Mouse (Mus musculus) heart, adult 9 months (tissue): Measurements from ENCODE around the gene Ppp1r3f.

Source experiments
- DNase-seq, 2 experiments: peaks; one replicate each; pipeline ENCODE4 v3.0.0; 2022; ENCODE audit warnings: low spot score in 2 of 2

The Ppp1r3f gene

DNA sequence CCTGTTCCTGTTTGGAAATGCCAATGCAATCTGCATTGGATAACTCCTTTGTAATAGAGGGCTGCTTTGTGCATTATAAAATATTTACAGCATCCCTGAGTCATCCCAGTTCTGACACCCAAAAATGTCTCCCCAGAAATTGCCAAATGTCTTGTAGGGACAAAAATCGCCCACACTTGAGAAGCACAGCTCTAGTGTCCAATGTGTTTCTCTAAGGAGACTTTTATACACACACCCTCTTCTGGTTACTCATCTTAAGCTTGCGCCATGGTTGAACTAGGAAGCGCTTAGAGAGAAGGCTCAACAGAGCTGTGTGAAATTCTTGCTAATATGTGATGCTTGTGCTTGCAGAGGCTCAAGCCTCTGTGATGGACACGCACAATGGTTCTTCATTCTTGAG is 20.6 kb downstream of the Ppp1r3f start:
- DNase-seq = no peak

DNA sequence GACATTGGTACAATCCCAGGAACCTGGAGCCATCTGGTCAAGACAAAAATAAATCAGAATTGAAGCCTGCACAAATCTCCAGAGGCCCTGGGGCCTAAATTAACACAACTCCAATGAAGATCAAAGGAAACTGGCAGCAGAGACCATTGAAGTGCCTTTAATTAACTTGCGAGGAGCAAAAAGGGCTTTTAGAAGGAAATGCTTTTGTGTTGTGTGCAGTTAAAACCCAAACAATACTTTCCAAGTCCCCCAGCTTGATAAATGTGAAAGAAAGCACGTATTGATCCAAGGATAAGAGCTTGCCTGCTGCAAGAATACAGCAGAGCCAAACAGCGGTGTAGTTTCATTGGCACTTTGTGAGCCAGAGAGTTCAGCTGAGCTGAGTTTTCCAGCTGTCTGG is 49.1 kb downstream of the Ppp1r3f start:
- DNase-seq = no peak
